ENCODE assay signal across 8 mouse cellular contexts in genomic region chr7:45053931-45054510, GRCm38 (mm10). TPM values are rescaled to one million over a fixed set of nuclear protein-coding genes. Genes with fewer than 3 reads are reported as not detected.
DNase-seq lines count a peak whose midpoint lies in the region; ATAC-seq and TF ChIP-seq lines count a peak whose summit lies in the region.

No protein-coding gene starts in this region.

- peak overlapping the region; percentile 52 for H3K4me3 ChIP-seq in brown adipose tissue, adult 24 weeks (ENCODE audit: insufficient read depth, low read depth, low read length)
- peak overlapping the region; percentile 45 to 75 for H3K4me3 ChIP-seq in heart, embryonic 14.5 days (ENCODE audit: control insufficient read depth in 1 of 2, insufficient read depth in 1 of 2, low read depth in 1 of 2, low read length in 2 of 2)
- H3K4me3 ChIP-seq in liver, embryonic 14.5 days (ENCODE audit: insufficient read depth in 1 of 2, low read depth in 2 of 2, low read length in 2 of 2), result peak overlapping the region; percentile 53 to 68
- peak overlapping the region; percentile 95 for H3K4me3 ChIP-seq in neural tube, embryonic 11.5 days (ENCODE audit: low read depth, low read length)
- H3K4me3 ChIP-seq in stomach, postnatal 0 days (ENCODE audit: low read depth, low read length), result peak overlapping the region; percentile 83

- H3K9ac ChIP-seq in heart, embryonic 14.5 days (ENCODE audit: low read length), result peak overlapping the region; percentile 92
- H3K9ac ChIP-seq in liver, embryonic 14.5 days (replicated peaks), result peak overlapping the region; percentile 74
- peak overlapping the region; percentile 90 for H3K9ac ChIP-seq in neural tube, embryonic 11.5 days (ENCODE audit: low read length)
- peak overlapping the region; percentile 70 for H3K9ac ChIP-seq in stomach, postnatal 0 days (ENCODE audit: low read length)

- peaks cover 5% of the 10 kb centered on the region for H3K4me1 ChIP-seq in brown adipose tissue, adult 24 weeks (ENCODE audit: control insufficient read depth, insufficient read depth, insufficient read length, low read length)
- H3K4me1 ChIP-seq in heart, embryonic 14.5 days (ENCODE audit: control insufficient read depth in 2 of 2, insufficient read depth in 2 of 2, low read length in 2 of 2), result peaks cover 7 to 14% of the 10 kb centered on the region in 2 experiments; a peak in 3 of 4 replicates
- peaks cover 14% of the 10 kb centered on the region in 2 experiments for H3K4me1 ChIP-seq in liver, embryonic 14.5 days (replicated peaks; ENCODE audit: control insufficient read depth in 2 of 2, insufficient read depth in 2 of 2, low read length in 1 of 2)
- H3K4me1 ChIP-seq in neural tube, embryonic 11.5 days (ENCODE audit: control insufficient read depth, insufficient read depth, low read length), result peaks cover 13% of the 10 kb centered on the region
- H3K4me1 ChIP-seq in stomach, postnatal 0 days (replicated peaks; ENCODE audit: control insufficient read depth, insufficient read depth), result 0 out of 2 replicates have a peak, but pooled peaks cover 4% of the 10 kb centered on the region

- peak overlapping the region; percentile 97 for H3K4me2 ChIP-seq in heart, embryonic 14.5 days (ENCODE audit: low read length)
- peak overlapping the region; percentile 84 for H3K4me2 ChIP-seq in liver, embryonic 14.5 days (ENCODE audit: low read depth)
- H3K4me2 ChIP-seq in neural tube, embryonic 11.5 days (ENCODE audit: low read depth), result peak overlapping the region; percentile 98
- H3K4me2 ChIP-seq in stomach, postnatal 0 days (replicated peaks; ENCODE audit: low read depth), result peak overlapping the region; percentile 99

- peak; percentile 98 for DNase-seq in CD4-positive, CD25-positive, alpha-beta regulatory T cell, adult 2 months (ENCODE audit: low read depth, low spot score)
- peak; percentile 97 for DNase-seq in fat pad, adult 2 months (ENCODE audit: extremely low read depth, low read depth, low spot score)
- peak; percentile 96 to 99 for DNase-seq in kidney, postnatal 25 days
- peak; percentile 91 to 94 (median 93) for DNase-seq in liver, embryonic 14.5 days (ENCODE audit: low read depth in 3 of 3, low spot score in 3 of 3)
- peak; percentile 92 for DNase-seq in neural tube, embryonic 11.5 days (ENCODE audit: low spot score)
- DNase-seq in stomach, postnatal 0 days (ENCODE audit: low spot score), result peak; percentile 97

- no peaks in the 10 kb centered on the region for H3K9me3 ChIP-seq in heart, embryonic 14.5 days (ENCODE audit: control insufficient read depth, low read length)
- no peaks in the 10 kb centered on the region for H3K9me3 ChIP-seq in liver, embryonic 14.5 days (ENCODE audit: control insufficient read depth, low read length)
- no peaks in the 10 kb centered on the region for H3K9me3 ChIP-seq in neural tube, embryonic 11.5 days (ENCODE audit: control insufficient read depth, low read length)
- H3K9me3 ChIP-seq in stomach, postnatal 0 days (ENCODE audit: control insufficient read depth, low read length), result no peaks in the 10 kb centered on the region

- peaks cover 18% of the 10 kb centered on the region for H3K36me3 ChIP-seq in heart, embryonic 14.5 days (ENCODE audit: control insufficient read depth, insufficient read depth, low read length)
- peaks cover 6% of the 10 kb centered on the region; the same call in 1 of the 2 replicates for H3K36me3 ChIP-seq in liver, embryonic 14.5 days (replicated peaks; ENCODE audit: control insufficient read depth, insufficient read depth, low read depth)
- H3K36me3 ChIP-seq in neural tube, embryonic 11.5 days (ENCODE audit: control insufficient read depth, insufficient read depth, low read length), result peaks cover 11% of the 10 kb centered on the region
- H3K36me3 ChIP-seq in stomach, postnatal 0 days (ENCODE audit: control insufficient read depth, insufficient read depth, low read length), result peaks cover 3% of the 10 kb centered on the region; the same call in 1 of the 2 replicates

- peak; percentile 95 for ATAC-seq in heart, embryonic 14.5 days (ENCODE audit: insufficient number of reproducible peaks, insufficient read depth, low FRiP score, low read depth)
- peak; percentile 92 for ATAC-seq in liver, embryonic 14.5 days (ENCODE audit: insufficient read depth)
- peak; percentile 90 for ATAC-seq in neural tube, embryonic 11.5 days (ENCODE audit: insufficient read depth, low FRiP score, low TSS enrichment)
- peak; percentile 96 for ATAC-seq in stomach, postnatal 0 days (ENCODE audit: low FRiP score, low TSS enrichment)

- peak overlapping the region; percentile 43; the same call in 1 of the 2 replicates for H3K27ac ChIP-seq in brown adipose tissue, adult 24 weeks (replicated peaks; ENCODE audit: low read depth, low read length)
- H3K27ac ChIP-seq in heart, embryonic 14.5 days (replicated peaks in 1 of 2; ENCODE audit: control insufficient read depth in 1 of 2, insufficient read depth in 1 of 2, low read depth in 2 of 2, low read length in 2 of 2), result peak overlapping the region; percentile 92 to 97
- H3K27ac ChIP-seq in liver, embryonic 14.5 days, result peak overlapping the region; percentile 58
- H3K27ac ChIP-seq in neural tube, embryonic 11.5 days (ENCODE audit: low read depth, low read length), result peak overlapping the region; percentile 98
- peak overlapping the region; percentile 97 for H3K27ac ChIP-seq in stomach, postnatal 0 days (replicated peaks)

- WGBS in heart, embryonic 14.5 days, result under 1% methylated on average over 33 of the region's 33 CpGs
- WGBS in liver, embryonic 14.5 days (ENCODE audit: insufficient replicate concordance), result 1% methylated on average over 33 of the region's 33 CpGs
- WGBS in neural tube, embryonic 11.5 days, result 0% methylated on average over 33 of the region's 33 CpGs
- under 1% methylated on average over 33 of the region's 33 CpGs for WGBS in stomach, postnatal 0 days

- TF ChIP-seq EP300 in liver, embryonic 14.5 days (IDR thresholded peaks at IDR 0.05; ENCODE audit: low read depth), result no peak
- TF ChIP-seq EP300 in stomach, postnatal 0 days (optimal IDR thresholded peaks at IDR 0.05), result no peak

- no peaks in the 10 kb centered on the region for H3K27me3 ChIP-seq in heart, embryonic 14.5 days (ENCODE audit: control insufficient read depth, insufficient read depth, low read length)
- no peaks in the 10 kb centered on the region for H3K27me3 ChIP-seq in liver, embryonic 14.5 days (ENCODE audit: control insufficient read depth, insufficient read depth, low read length)
- no peaks in the 10 kb centered on the region for H3K27me3 ChIP-seq in neural tube, embryonic 11.5 days (ENCODE audit: control insufficient read depth, insufficient read depth, low read length)
- H3K27me3 ChIP-seq in stomach, postnatal 0 days (ENCODE audit: control insufficient read depth, insufficient read depth, low read length), result no peaks in the 10 kb centered on the region

- TF ChIP-seq CTCF in liver, embryonic 14.5 days (IDR thresholded peaks at IDR 0.05; ENCODE audit: low read depth), result no peak
- no peak for TF ChIP-seq CTCF in stomach, postnatal 0 days (IDR thresholded peaks at IDR 0.05; ENCODE audit: low read depth)

RNA-seq across cellular contexts. Expression of gene Prr12, which starts 1.3 kb away (rescaled TPM):
- 4.8 and 5.4 TPM in 2 replicates for polyA plus RNA-seq in brown adipose tissue, adult 24 weeks (2012; ENCODE audit: insufficient read depth, insufficient read length, missing spikeins)
- 6.7 and 8.7 TPM in 2 replicates for polyA plus RNA-seq in heart, embryonic 14.5 days (2014; fragmentation: Nextera tagmentation; extraction: Ambion mirVana)
- 1.8 and 2.6 TPM in 2 replicates for polyA plus RNA-seq in liver, embryonic 14.5 days (2012; rRNA removed)
- 1.9 and 2.2 TPM in 2 replicates for polyA plus RNA-seq in liver, embryonic 14.5 days (2014; fragmentation: Nextera tagmentation; extraction: Ambion mirVana)
- 12.9 and 13.2 TPM in 2 replicates for polyA plus RNA-seq in neural tube, embryonic 11.5 days (2014; fragmentation: Nextera tagmentation; extraction: Ambion mirVana)
- polyA plus RNA-seq in stomach, postnatal 0 days (2015; fragmentation: Nextera tagmentation; extraction: Ambion mirVana), result 3.4 and 3.8 TPM in 2 replicates

RNA-seq across cellular contexts. Expression of gene Nosip, which starts 8.2 kb away (rescaled TPM):
- polyA plus RNA-seq in brown adipose tissue, adult 24 weeks (2012; ENCODE audit: insufficient read depth, insufficient read length, missing spikeins), result 24.3 and 26.8 TPM in 2 replicates
- polyA plus RNA-seq in heart, embryonic 14.5 days (2014; fragmentation: Nextera tagmentation; extraction: Ambion mirVana), result 48.5 and 53.8 TPM in 2 replicates
- 24.5 and 26.4 TPM in 2 replicates for polyA plus RNA-seq in liver, embryonic 14.5 days (2012; rRNA removed)
- polyA plus RNA-seq in liver, embryonic 14.5 days (2014; fragmentation: Nextera tagmentation; extraction: Ambion mirVana), result 23.1 and 27.4 TPM in 2 replicates
- 59.3 and 65.1 TPM in 2 replicates for polyA plus RNA-seq in neural tube, embryonic 11.5 days (2014; fragmentation: Nextera tagmentation; extraction: Ambion mirVana)
- 43.0 and 44.1 TPM in 2 replicates for polyA plus RNA-seq in stomach, postnatal 0 days (2015; fragmentation: Nextera tagmentation; extraction: Ambion mirVana)

RNA-seq across cellular contexts. Expression of gene Prrg2, which starts 8.5 kb away (rescaled TPM):
- 17.2 and 33.8 TPM in 2 replicates for polyA plus RNA-seq in brown adipose tissue, adult 24 weeks (2012; ENCODE audit: insufficient read depth, insufficient read length, missing spikeins)
- 13.4 and 14.5 TPM in 2 replicates for polyA plus RNA-seq in heart, embryonic 14.5 days (2014; fragmentation: Nextera tagmentation; extraction: Ambion mirVana)
- 8.5 and 10.1 TPM in 2 replicates for polyA plus RNA-seq in liver, embryonic 14.5 days (2012; rRNA removed)
- 6.2 and 7.3 TPM in 2 replicates for polyA plus RNA-seq in liver, embryonic 14.5 days (2014; fragmentation: Nextera tagmentation; extraction: Ambion mirVana)
- 14.8 and 16.2 TPM in 2 replicates for polyA plus RNA-seq in neural tube, embryonic 11.5 days (2014; fragmentation: Nextera tagmentation; extraction: Ambion mirVana)
- polyA plus RNA-seq in stomach, postnatal 0 days (2015; fragmentation: Nextera tagmentation; extraction: Ambion mirVana), result 33.6 and 37.4 TPM in 2 replicates

RNA-seq across cellular contexts. Expression of gene Rras, which starts 36.3 kb away (rescaled TPM):
- polyA plus RNA-seq in brown adipose tissue, adult 24 weeks (2012; ENCODE audit: insufficient read depth, insufficient read length, missing spikeins), result 76.5 and 82.6 TPM in 2 replicates
- polyA plus RNA-seq in heart, embryonic 14.5 days (2014; fragmentation: Nextera tagmentation; extraction: Ambion mirVana), result 98.6 and 108 TPM in 2 replicates
- 16.3 and 19.7 TPM in 2 replicates for polyA plus RNA-seq in liver, embryonic 14.5 days (2012; rRNA removed)
- polyA plus RNA-seq in liver, embryonic 14.5 days (2014; fragmentation: Nextera tagmentation; extraction: Ambion mirVana), result 15.4 and 20.6 TPM in 2 replicates
- 17.7 and 20.0 TPM in 2 replicates for polyA plus RNA-seq in neural tube, embryonic 11.5 days (2014; fragmentation: Nextera tagmentation; extraction: Ambion mirVana)
- polyA plus RNA-seq in stomach, postnatal 0 days (2015; fragmentation: Nextera tagmentation; extraction: Ambion mirVana), result 81.5 and 87.2 TPM in 2 replicates

RNA-seq across cellular contexts. Expression of gene Scaf1, which starts 37.9 kb away (rescaled TPM):
- 26.3 and 27.5 TPM in 2 replicates for polyA plus RNA-seq in brown adipose tissue, adult 24 weeks (2012; ENCODE audit: insufficient read depth, insufficient read length, missing spikeins)
- 36.2 and 36.8 TPM in 2 replicates for polyA plus RNA-seq in heart, embryonic 14.5 days (2014; fragmentation: Nextera tagmentation; extraction: Ambion mirVana)
- polyA plus RNA-seq in liver, embryonic 14.5 days (2012; rRNA removed), result 16.2 and 16.9 TPM in 2 replicates
- polyA plus RNA-seq in liver, embryonic 14.5 days (2014; fragmentation: Nextera tagmentation; extraction: Ambion mirVana), result 11.0 and 14.5 TPM in 2 replicates
- polyA plus RNA-seq in neural tube, embryonic 11.5 days (2014; fragmentation: Nextera tagmentation; extraction: Ambion mirVana), result 54.7 and 57.6 TPM in 2 replicates
- 14.9 and 18.6 TPM in 2 replicates for polyA plus RNA-seq in stomach, postnatal 0 days (2015; fragmentation: Nextera tagmentation; extraction: Ambion mirVana)

Comparison
In these comparisons a context has a peak if more than half of its experiments do, and no peak if none do; other contexts are left out.
1. Peak in every context shown above with its lines: DNase-seq, ATAC-seq, H3K4me3 ChIP-seq and H3K27ac ChIP-seq.
2. H3K27ac ChIP-seq: peak in every context shown above with its lines; median percentile 98 in neural tube, embryonic 11.5 days; 97 in stomach, postnatal 0 days; 94 in heart, embryonic 14.5 days; 58 in liver, embryonic 14.5 days; 43 in brown adipose tissue, adult 24 weeks.